Mouse (Mus musculus) liver, postnatal 0 days (tissue): ENCODE measurements around the gene Icmt. TPM values are rescaled to one million over a fixed set of nuclear protein-coding genes. Genes with fewer than 3 reads are reported as not detected.

Source experiments
- ATAC-seq: fragments of 200-750 bp; cut with Nextera tagmentation; 2 replicates; pipeline ENCODE4 v1.8.0; 2017; ENCODE audit warnings: mild to moderate bottlenecking, moderate library complexity
- DNase-seq: peaks from one replicate; pipeline ENCODE4 v3.0.0-alpha.2; 2016
- H3K27ac ChIP-seq: fragments of 300-500 bp; sonication (generic); 2 replicates; pipeline ENCODE4 v1.5.1; 2014; ENCODE audit warnings: antibody characterized with exemption, moderate library complexity, mild to moderate bottlenecking, low read depth
- H3K27me3 ChIP-seq: fragments of 300-500 bp; sonication (generic); 2 replicates; pipeline ENCODE4 v1.6.1; 2014; ENCODE audit warnings: low read length, control low read depth, mixed read lengths; ENCODE audit not compliant: insufficient read depth
- H3K36me3 ChIP-seq: fragments of 300-500 bp; sonication (generic); replicated peaks from 2 replicates; pipeline ENCODE4 v1.6.1; 2014; ENCODE audit warnings: mild to moderate bottlenecking, control low read depth, low read length, moderate library complexity, mixed read lengths; ENCODE audit not compliant: insufficient read depth
- H3K4me1 ChIP-seq: fragments of 300-500 bp; sonication (generic); 2 replicates; pipeline ENCODE4 v1.6.1; 2014; ENCODE audit warnings: antibody characterized with exemption, mild to moderate bottlenecking, control low read depth; ENCODE audit not compliant: insufficient read depth
- H3K4me2 ChIP-seq: fragments of 300-500 bp; sonication (generic); 2 replicates; pipeline ENCODE4 v1.6.1; 2014; ENCODE audit warnings: low read depth, mild to moderate bottlenecking, low read length, moderate library complexity, mixed read lengths
- H3K4me3 ChIP-seq: fragments of 300-500 bp; sonication (generic); 2 replicates; pipeline ENCODE4 v1.5.1; 2014; ENCODE audit warnings: low read depth, low read length
- H3K9ac ChIP-seq: fragments of 300-500 bp; sonication (generic); replicated peaks from 2 replicates; pipeline ENCODE4 v1.6.1; 2014; ENCODE audit warnings: mild to moderate bottlenecking, moderate library complexity
- H3K9me3 ChIP-seq: fragments of 300-500 bp; sonication (generic); 2 replicates; pipeline ENCODE4 v1.6.1; 2016; ENCODE audit warnings: mild to moderate bottlenecking, control low read depth, low read length, mixed read lengths
- CTCF ChIP-seq: sonication (generic); IDR thresholded peaks from 2 replicates; pipeline ENCODE4 v1.5.1; 2016; ENCODE audit warnings: antibody characterized with exemption, low read depth
- EP300 ChIP-seq: IDR thresholded peaks from 2 replicates; pipeline ENCODE4 v1.6.1; 2016; ENCODE audit warnings: antibody characterized with exemption, low read depth, mild to moderate bottlenecking
- WGBS: fragments of 180-500 bp; shearing (Covaris S2); extraction: QIAGEN DNeasy Blood & Tissue Kit; methylation state at CpG from one replicate; pipeline ENCODE4 v1.1.7; 2014; ENCODE audit not compliant: insufficient replicate concordance; 5-methylcytosine and 5-hydroxymethylcytosine counted together
- polyA plus RNA-seq: library from polyadenylated mRNA; unstranded; fragments of >200 nt; fragmentation: Nextera tagmentation; extraction: Ambion mirVana; gene quantifications from 2 replicates; pipeline ENCODE4 v1.2.1, GENCODE M21; 2015

The Icmt gene
- polyA plus RNA-seq, 1 experiment from 2014 or later: 6.9 TPM

- no peak for TF ChIP-seq EP300
- TF ChIP-seq CTCF: 0 out of 2 replicates have a peak, but pooled peaks have one; percentile 9
- no peak overlapping the region for H3K9ac ChIP-seq
- no peak overlapping the region for H3K27ac ChIP-seq
- 44% methylated on average over 10 of the region's 10 CpGs for WGBS
- H3K4me3 ChIP-seq: no peak overlapping the region
- no peaks in the 10 kb centered on the region for H3K9me3 ChIP-seq
- peaks cover 40% of the 10 kb centered on the region for H3K27me3 ChIP-seq
- H3K36me3 ChIP-seq: no peaks in the 10 kb centered on the region
- no peak overlapping the region for H3K4me2 ChIP-seq
- ATAC-seq: no peak
- DNase-seq: no peak
- H3K4me1 ChIP-seq: peaks cover 22% of the 10 kb centered on the region
These were observed 2.7 kb upstream of the Icmt start for GRCm38 (mm10) chr4:152294188-152294929.

- DNase-seq (no peak), ATAC-seq (no peak)
- Histone ChIP-seq H3K4me2 (peak overlapping the region; percentile 97), H3K27me3 (peaks cover 25% of the 10 kb centered on the region), H3K4me1 (peaks cover 22% of the 10 kb centered on the region), H3K4me3 (no peak overlapping the region; the same call in 1 of the 2 replicates), H3K9me3 (no peaks in the 10 kb centered on the region), H3K27ac (no peak overlapping the region; the same call in 1 of the 2 replicates), H3K9ac (no peak overlapping the region; the same call in 1 of the 2 replicates), H3K36me3 (peaks cover 14% of the 10 kb centered on the region; the same call in 1 of the 2 replicates)
- 14% methylated on average over 4 of the region's 4 CpGs for WGBS
- TF ChIP-seq CTCF (no peak), EP300 (no peak)
These were observed 1.1 kb upstream of the Icmt start for GRCm38 (mm10) chr4:152295916-152296315.

GRCm38 (mm10) chr4:152296371-152296770 lies 656 bp upstream of the Icmt start:
- H3K4me1 ChIP-seq: peaks cover 22% of the 10 kb centered on the region
- H3K36me3 ChIP-seq: peaks cover 18% of the 10 kb centered on the region; the same call in 1 of the 2 replicates
- TF ChIP-seq EP300 (no peak), CTCF (no peak)
- peak overlapping the region; percentile 97 for H3K4me2 ChIP-seq
- peak overlapping the region; percentile 88 for H3K27ac ChIP-seq
- ATAC-seq (no peak), DNase-seq (no peak)
- 7% methylated on average over 8 of the region's 8 CpGs for WGBS
- peak overlapping the region; percentile 71 for H3K9ac ChIP-seq
- H3K9me3 ChIP-seq: no peaks in the 10 kb centered on the region
- peak overlapping the region; percentile 97 for H3K4me3 ChIP-seq
- H3K27me3 ChIP-seq: peaks cover 21% of the 10 kb centered on the region

- WGBS: 86% methylated on average over 14 of the region's 14 CpGs
- no peak overlapping the region for H3K9ac ChIP-seq
- no peak overlapping the region for H3K27ac ChIP-seq
These were observed 1.8 kb downstream of the Icmt start for GRCm38 (mm10) chr4:152298836-152299235.

GRCm38 (mm10) chr4:152300375-152300774 lies 3.3 kb downstream of the Icmt start:
- no peak overlapping the region for H3K9ac ChIP-seq
- H3K27me3 ChIP-seq: no peaks in the 10 kb centered on the region
- DNase-seq: no peak
- H3K4me2 ChIP-seq: no peak overlapping the region
- no peak overlapping the region for H3K4me3 ChIP-seq
- no peaks in the 10 kb centered on the region for H3K9me3 ChIP-seq
- 89% methylated on average over 8 of the region's 8 CpGs for WGBS
- H3K36me3 ChIP-seq: peaks cover 26% of the 10 kb centered on the region
- H3K4me1 ChIP-seq: peaks cover 22% of the 10 kb centered on the region
- TF ChIP-seq CTCF: no peak
- no peak for TF ChIP-seq EP300
- ATAC-seq: no peak
- no peak overlapping the region for H3K27ac ChIP-seq

More at GRCm38 (mm10) chr4:152298836-152299235, 1.8 kb downstream of the Icmt start:
- H3K9me3 ChIP-seq: no peaks in the 10 kb centered on the region
- H3K4me1 ChIP-seq: peaks cover 22% of the 10 kb centered on the region
- DNase-seq (no peak), ATAC-seq (no peak)
- peak overlapping the region; percentile 97; the same call in 1 of the 2 replicates for H3K4me2 ChIP-seq
- H3K36me3 ChIP-seq: peaks cover 26% of the 10 kb centered on the region
- H3K27me3 ChIP-seq: no peaks in the 10 kb centered on the region
- TF ChIP-seq EP300: no peak
- no peak for TF ChIP-seq CTCF
- H3K4me3 ChIP-seq: no peak overlapping the region

GRCm38 (mm10) chr4:152302012-152302411 lies 5.0 kb downstream of the Icmt start:
- DNase-seq: no peak
- H3K36me3 ChIP-seq: peaks cover 26% of the 10 kb centered on the region
- H3K9ac ChIP-seq: no peak overlapping the region
- no peaks in the 10 kb centered on the region for H3K9me3 ChIP-seq
- peaks cover 12% of the 10 kb centered on the region for H3K4me1 ChIP-seq
- no peak for ATAC-seq
- H3K4me3 ChIP-seq: no peak overlapping the region
- TF ChIP-seq CTCF (no peak), EP300 (no peak)
- H3K4me2 ChIP-seq: no peak overlapping the region
- no peak overlapping the region for H3K27ac ChIP-seq
- no peaks in the 10 kb centered on the region for H3K27me3 ChIP-seq
- 78% methylated on average over 11 of the region's 11 CpGs for WGBS
